Mouse (Mus musculus): ENCODE measurements around the gene Lhb.
"Not testable (repeated sequence)": the region's sequence is repeated elsewhere in the genome, so short reads cannot be mapped to it uniquely, and the experiment has no call there.

The Lhb gene

DNA sequence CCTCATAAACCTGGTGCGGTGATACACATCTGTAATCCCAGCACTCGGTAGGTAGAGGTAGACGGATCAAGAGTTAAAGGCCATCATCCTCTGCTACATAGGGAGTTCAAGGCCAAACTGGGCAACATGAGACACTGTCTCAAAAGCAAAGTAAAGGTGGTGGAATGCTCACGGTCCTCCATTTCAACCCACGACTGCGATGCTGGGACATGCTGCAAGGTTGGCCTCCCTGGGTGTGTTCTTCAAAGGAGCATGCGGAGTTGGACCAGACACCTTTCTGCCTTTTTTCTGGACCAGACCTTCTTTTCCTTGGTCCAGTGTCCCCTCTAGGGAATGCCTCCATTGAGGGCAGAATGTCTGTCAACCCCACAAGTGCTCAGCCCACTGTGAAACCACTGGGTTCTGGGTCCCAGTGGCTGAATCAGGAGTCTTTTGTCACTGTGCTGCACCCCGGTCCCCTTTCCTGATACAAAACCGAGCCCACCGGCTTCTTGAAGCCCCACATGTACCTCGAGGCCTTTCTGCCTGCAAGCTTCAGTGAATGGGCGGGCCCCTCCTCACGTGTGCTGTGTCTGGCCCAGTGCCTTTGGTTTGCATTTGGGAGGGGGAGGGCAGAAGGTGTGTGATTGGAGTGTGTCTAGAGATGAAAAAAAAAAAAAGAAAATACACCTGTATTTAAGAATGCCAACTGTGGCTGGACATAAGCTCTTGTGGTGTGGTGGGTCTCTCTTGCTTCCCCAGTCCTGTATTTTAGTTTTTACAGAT lies 35.5 kb downstream of the Lhb start:
- DNase-seq (ENCODE audit: low read depth, low spot score) = no peak

DNA sequence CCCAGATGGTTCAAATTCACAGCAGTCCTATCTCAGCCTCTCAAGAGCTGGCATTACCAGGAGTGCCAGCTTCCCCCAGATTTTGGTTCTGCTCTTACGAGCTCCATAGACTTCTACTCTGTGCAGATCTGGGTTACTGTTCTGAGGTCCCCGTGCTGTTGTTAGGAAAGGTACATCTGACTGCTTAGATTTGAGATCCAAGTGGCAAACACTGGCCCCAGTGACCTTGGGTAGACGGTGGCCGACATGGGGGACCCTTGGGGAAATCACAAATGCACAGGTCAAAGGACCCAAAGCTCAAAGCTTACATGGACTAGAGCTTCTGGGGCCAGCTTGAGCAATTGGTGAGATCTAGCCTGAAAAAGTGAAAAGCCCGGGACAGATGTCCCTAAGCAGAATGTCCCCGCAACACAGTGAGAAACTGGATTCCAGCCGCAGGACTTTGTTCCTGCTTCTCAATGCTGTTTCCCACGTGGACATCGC lies 36.1 kb downstream of the Lhb start:
- DNase-seq (ENCODE audit: low read depth, low spot score) = no peak

DNA sequence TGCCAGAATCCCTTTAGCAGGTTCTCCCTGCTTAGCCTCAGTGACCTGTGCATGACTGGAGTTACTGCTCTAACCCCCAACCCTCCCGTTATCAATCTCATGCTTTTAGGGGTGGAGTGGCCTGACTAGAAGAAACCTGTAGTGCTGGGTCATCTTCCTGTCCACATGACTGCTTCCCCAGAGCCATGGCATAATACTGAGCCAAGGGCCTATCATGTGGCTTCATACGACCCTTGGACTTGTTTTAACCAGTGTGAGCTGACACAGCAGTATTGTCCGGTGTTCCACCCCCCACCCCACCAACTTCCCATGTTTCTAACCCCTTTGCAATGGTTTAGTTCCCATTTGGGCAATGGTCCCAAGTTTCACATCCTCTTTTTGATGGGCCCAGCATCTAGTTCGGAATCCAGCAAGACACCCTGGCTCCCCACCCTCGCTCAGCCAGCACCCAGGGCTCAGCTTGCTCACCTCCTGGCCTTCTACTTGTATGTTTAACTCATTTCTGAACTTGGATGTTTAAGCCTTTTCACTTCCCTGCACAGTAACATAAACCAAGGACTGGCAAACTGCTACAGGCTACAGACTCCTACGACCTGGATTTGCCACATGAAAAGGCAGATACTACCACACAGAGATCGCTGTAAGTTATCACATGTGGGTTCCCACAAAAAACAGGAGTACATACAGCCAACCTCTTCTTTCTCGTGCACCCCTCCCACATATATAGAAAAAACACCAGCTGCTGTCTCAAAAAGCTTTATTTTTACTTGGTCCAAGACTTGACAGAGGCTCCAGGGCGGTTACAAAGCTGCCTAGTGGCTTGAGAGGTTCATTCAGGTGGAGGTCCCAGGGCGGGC lies 36.8 kb downstream of the Lhb start:
- peak; percentile 67 for DNase-seq (ENCODE audit: low read depth, low spot score)

DNA sequence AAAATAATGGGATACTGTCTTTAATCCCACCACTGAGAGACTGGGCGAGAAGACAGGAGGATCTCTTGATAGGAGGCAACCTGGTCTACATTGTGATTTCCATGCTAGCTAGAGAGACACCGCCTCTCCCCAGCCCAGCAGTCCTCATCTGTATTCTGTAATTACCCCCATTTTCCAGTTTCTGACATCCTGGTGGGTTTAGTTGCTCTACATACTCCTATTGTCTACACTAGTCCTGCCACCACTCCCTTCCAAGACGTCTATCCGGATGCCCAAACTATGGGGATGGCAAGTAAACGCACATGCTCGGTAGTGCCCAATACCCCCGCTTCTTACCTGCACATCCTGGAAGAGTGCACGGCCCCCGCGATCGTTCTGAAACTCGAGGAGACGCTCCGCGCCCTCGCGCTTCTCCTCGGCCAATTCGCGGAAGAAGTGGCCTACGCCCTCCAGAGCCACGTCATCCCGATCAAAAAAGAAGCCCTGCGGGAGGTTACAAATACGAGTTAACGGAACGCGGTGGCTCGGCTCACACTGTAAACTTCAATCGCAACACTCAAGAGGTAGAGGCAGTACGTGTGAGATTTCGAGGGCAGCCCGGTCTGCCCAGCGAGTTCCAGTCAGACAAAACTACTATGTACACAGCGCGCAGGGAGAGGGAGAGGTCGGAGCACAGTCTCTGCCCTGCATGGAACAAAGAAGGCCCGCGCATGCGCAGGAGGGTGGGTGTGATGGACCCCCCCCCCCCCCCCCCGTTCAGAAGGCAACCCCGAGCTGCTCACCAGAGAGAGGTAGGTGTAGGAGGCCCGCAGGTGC lies 38.3 kb downstream of the Lhb start:
- DNase-seq (ENCODE audit: low read depth, low spot score) = peak; percentile 84

DNA sequence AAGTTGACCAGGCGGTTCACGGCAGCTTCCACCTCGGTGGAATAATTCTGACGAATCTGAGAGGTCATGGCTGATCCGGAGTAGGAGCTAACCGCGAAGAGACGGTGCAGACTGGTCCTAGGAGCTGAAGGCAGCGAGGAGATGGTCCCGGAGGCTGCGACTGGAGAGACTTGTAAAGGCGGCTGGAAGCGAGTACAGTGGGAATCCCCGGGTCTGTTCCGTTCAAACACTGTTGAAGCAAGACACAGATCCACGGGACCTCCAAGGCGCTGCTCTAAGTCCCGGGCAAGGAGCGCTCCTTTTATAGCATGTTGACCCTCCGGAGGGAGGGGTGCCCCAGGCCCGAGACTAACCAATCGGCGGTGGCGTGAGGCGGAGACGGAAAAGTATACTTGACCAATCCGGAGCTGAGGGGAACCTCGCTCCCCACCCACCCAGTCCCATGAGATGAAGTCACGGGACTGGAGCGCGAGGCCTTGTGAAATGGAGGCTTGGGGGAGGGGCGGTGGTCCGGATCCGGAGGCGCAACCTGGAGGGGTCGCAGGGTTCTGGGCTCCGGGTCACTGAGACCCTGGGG lies 39.0 kb downstream of the Lhb start, which contains the start of gene Ftl1:
TSS of gene Ftl1 (minus strand) at position 321 of the 577 bp plus-strand sequence.
- peak; percentile 99 for DNase-seq (ENCODE audit: low read depth, low spot score)

DNA sequence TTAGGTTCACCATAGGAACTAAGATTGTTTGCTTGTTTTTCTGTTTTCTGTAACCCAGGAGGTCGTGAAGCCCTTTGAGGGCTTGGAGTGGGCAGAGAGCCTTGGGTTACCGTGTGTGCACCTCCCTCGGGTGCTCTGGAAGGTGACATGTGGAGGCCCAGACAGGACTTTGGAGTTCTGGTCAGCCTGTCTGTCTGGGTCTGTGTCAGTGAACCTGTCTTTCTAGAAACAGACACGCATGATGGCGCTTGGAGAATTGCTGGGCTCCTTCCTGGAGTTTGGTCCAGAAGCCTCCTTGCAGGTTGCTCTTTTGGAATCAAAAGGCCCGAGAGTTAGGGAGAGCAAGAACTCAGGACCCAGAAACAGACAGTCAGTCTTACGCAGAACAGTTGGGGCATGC lies 39.8 kb downstream of the Lhb start:
- DNase-seq (ENCODE audit: low read depth, low spot score) = no peak

DNA sequence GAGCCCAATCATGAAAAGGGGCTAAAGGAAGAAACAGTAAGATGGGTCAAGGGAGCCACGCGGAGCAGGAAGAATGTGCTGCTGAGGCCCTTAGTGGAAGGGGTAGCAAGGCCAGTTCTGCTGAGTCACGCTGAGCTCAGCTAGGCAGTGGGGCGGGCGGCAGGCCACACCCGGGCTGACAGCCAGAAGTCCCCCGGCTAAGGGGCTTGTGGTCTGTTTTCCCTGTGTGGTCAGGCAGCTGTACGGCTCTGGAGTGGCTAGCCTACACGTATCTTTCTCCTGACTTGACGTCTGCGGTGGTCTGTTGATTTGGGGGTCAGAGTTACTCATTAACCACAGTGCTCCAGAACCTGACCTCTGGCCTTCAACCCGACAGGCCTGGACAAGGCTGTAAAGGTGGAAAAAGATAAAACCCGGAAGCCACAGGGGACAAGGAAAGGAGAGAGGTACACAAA lies 40.3 kb downstream of the Lhb start:
- peak; percentile 62 for DNase-seq (ENCODE audit: low read depth, low spot score)

DNA sequence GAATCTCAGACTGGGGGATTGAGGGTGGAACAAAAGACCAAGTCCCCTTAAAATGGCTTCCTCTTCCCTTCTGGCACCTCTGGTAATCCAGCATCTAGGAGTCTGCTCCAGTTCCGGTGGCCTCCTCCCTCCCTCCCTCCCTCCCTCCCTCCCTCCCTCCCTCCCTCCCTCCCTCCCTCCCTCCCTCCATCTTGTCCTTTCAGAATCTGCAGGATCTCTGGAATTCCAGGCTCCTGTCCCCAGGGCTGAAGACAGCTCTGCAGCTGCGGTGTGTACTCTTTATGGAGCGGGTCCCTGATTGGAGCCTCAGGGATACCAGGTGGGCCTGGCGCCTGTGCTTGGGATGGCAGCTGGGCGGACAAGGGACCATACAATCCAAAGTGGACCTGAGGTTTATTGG lies 40.7 kb downstream of the Lhb start:
- DNase-seq (ENCODE audit: low read depth, low spot score) = no peak

DNA sequence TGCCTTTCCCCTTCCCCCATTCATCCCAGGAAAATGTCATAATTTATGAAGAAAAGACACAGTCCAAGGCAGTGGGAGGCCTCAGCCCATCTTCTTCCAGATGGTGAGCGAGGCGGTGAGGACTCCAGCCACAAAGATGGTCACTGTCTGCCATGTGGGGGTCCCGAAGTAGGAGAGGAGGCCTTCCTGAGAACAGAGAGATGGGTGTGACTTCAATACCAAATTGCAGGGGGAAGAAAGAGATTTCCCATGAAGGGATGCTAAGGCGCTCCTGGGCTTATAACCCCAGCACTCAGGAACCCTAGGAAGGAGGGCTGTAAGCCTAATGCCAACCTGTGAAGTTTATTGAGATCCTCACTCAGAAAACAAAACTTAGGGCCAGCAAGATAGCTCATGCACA lies 41.2 kb downstream of the Lhb start:
- no peak for DNase-seq (ENCODE audit: low read depth, low spot score)

DNA sequence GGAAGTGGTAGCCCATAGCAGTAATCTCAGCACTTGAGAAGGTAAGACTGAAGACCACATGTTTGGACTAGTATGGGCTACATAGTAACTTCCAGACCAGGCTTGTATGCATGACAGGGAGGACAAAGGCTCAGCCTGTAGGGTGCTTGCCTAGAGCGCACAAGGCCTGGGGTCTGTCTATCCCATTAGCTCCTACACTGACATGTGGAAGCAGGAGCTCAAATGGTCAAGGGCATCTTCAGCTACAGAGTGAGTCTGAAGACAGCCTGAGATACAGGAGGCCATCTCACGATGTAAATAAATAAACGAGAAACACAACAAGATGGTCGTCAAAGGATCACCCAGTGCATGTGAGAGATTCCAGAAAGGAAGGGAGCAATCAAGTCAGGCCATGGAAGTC lies 41.7 kb downstream of the Lhb start:
- DNase-seq (ENCODE audit: low read depth, low spot score) = no peak

DNA sequence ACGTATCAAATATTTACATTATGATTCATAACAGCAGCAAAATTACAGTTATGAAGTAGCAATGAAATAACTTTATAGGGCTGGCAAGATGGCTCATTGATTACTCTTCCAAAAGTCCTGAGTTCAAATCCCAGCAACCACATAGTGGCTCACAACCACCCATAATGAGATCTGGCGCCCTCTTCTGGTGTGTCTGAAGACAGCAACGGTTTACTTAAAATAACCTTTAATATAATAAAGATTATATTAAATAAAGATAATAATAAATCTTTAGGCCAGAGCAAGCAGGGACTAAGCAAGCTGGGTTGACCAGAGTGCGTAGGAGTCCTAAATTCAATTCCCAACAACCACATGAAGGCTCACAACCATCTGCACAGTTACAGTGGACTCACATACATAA lies 42.2 kb downstream of the Lhb start:
- not testable (repeated sequence) for DNase-seq (ENCODE audit: low read depth, low spot score)

DNA sequence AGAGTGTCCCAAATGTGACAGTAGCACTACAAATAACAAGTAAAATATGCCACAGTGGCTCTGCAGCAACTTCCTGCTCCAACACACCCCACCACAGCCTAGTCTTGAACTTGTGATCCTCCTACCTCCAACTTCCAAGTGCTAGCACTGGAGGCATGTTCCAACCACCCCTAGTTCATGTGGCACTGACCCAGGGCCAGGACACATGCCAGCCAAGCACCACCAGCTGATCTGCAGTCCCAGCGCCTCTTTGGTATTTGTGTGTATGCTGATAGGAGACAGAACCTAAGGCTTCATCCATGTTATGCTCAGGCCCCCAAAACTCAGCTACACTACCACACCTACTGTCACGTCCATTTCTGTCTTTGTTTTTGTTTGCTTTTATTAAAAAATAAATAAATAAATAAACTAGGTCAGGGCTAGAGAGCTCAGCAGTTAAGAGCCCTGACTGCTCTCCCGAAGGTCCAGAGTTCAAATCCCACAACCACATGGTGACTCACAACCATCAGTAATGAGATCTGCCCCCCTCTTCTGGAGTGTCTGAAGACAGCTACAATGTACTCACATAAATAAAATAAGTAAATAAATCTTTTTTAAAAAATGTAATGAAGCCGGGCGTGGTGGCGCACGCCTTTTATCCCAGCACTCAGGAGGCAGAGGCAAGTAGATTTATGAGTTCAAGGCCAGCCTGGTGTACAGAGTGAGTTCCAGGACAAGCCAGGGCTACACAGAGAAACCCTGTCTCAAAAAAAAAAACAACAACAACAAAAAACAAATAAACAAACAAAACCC lies 43.6 kb downstream of the Lhb start:
- DNase-seq (ENCODE audit: low read depth, low spot score) = no peak

DNA sequence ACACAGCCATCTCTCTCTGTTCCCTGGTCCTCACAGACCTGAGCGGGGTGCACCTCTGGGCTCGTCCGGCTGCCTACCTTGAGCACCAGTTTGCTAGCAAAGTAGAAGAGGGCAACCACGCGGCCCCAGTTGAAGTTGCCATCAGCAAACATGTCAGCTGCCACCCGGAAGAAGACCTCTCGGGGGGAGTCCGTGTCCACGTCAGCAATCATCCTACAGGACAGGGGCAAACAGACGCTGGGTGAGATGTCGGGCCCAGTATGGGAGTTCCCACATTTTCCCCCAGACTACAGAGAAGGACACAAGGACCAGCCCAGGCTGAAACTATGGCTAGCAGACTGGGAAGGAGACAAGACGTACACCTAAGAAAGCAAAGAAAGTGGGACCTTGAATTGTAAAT lies 44.5 kb downstream of the Lhb start:
- DNase-seq (ENCODE audit: low read depth, low spot score) = no peak

DNA sequence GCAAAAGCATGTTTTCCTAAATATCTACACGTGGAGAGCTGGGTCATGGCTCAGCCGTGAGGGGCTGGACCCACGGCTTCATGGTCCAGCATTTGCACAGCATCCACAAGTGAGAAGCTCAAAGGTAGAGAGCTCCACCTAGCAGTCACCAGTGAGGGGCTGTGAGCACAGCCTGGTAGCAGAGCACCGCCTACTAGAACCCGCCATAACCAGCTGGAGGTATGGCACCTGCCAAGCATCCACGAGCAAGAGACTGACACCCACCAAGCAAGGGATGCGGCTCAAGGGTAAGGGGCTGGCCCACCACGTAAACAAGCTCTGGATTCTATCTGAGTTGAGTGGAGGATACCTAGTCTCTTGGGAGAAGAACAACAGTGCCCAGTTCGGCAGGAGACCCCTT lies 44.9 kb downstream of the Lhb start:
- DNase-seq (ENCODE audit: low read depth, low spot score) = peak; percentile 46

DNA sequence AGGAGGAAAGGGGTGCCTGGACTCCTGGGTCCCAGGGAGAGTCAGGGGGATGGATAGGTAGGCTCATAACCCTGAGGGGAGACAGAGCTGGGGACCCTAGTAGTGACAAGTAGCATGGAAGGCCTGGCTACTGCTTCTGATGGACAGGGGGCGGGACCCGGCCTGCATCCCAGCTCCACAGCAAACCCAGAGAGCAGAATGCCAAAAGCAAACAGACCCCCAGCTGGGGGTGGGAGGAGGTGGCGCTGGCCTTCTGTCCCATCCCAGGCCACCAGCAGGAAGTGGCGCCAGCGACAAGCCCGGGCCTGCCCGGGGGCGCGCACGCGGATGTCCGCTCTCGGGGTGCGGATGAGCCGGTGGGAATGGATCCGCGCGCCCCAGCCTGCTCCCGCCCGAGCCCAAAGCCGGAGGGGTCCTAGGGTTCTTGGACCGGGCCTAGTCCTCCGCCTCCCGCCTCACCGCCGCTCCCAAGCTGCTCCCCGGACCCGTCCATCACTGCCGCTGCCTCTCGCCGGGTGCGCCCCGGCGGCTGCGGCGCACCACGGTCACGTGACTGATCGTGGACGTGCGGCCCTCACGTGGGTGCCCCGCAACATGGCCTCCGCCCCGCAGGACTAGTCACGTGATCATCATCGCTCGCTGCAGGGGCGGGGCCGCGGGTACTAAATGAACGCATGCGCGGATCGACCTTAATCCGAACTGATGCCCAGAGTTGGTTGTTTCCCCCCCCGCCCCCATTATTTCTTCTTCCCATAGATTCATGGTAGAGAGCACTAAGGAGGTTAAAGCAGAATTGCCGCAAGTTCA lies 45.9 kb downstream of the Lhb start, which contains the start of gene Bax:
TSS of gene Bax (minus strand) at position 616 of the 807 bp plus-strand sequence.
- DNase-seq (ENCODE audit: low read depth, low spot score) = peak; percentile 98

DNA sequence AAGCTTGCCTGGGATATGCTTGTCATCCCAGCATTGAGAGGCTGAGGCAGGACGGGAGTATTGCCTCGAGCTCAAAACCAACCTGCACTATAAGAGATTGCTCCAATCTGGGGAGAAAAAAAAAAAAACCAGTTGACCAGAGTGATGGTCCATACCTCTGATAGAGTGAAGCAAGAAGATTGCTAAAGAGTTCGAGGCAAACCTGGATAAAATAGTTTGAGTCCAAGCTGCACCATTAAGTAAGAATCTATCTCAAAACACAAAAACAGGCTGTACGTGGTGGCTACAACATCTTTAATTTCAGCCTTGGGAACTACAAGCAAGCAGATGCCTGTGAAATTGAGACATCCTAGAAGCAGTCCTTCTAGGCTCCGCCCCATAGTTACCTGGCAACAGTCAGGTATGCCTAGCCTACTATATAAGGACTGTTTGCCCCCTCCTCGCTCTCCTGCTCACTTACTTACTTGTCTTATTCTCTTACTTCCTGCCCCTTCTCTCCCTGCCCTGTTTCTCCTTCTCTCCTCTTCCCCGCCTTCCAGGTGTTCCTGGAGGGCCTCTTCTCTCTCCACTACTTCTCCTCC lies 46.6 kb downstream of the Lhb start:
- DNase-seq (ENCODE audit: low read depth, low spot score) = no peak

DNA sequence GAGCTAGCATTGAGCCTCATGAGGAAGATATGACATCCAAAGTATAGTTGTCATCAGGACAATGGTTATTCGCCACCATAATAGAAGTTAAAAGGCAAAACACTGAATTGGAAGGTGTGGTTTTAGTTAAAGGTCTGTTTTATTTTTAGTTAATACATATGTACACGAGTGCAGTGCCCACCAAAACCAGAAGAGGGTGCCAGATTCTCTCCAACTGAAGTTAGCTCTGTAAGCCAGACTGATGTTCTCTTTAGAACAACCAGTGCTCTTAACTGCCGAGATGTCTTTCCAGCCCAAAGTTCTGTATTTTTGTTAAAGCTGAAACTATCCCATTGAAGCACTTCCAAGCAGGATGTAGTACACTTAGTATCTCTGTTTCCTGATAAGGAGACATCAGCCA lies 50.2 kb downstream of the Lhb start:
- DNase-seq (ENCODE audit: low read depth, low spot score) = peak; percentile 90
